Mouse (Mus musculus): Measurements from ENCODE around the gene Zbtb38. TPM values are rescaled to one million over a fixed set of nuclear protein-coding genes. Genes with fewer than 3 reads are reported as not detected.

Gene Zbtb38
- polyA plus RNA-seq, 1 experiment from 2014 or later: 7.5 TPM

GRCm38 (mm10) chr9:96731039-96731895, 21.4 kb downstream of the Zbtb38 start:
- WGBS (ENCODE audit: insufficient replicate concordance): 73% methylated on average over 19 of the region's 19 CpGs

GRCm38 (mm10) chr9:96730311-96730625, 22.4 kb downstream of the Zbtb38 start:
- WGBS (ENCODE audit: insufficient replicate concordance): 71% methylated on average over 2 of the region's 2 CpGs
- Histone ChIP-seq H3K27me3 (ENCODE audit: insufficient read depth, low read length) (no peaks in the 10 kb centered on the region), H3K4me2 (ENCODE audit: low read depth, low read length) (no peak overlapping the region), H3K27ac (ENCODE audit: low read depth) (no peak overlapping the region), H3K4me3 (ENCODE audit: low read depth, low read length) (no peak overlapping the region), H3K9me3 (ENCODE audit: low read length) (no peaks in the 10 kb centered on the region), H3K4me1 (ENCODE audit: insufficient read depth) (peaks cover 4% of the 10 kb centered on the region; the same call in 1 of the 2 replicates), H3K36me3 (replicated peaks; ENCODE audit: insufficient read depth, low read length) (no peaks in the 10 kb centered on the region), H3K9ac (replicated peaks) (no peak overlapping the region)
- no peak for ATAC-seq
- TF ChIP-seq EP300 (IDR thresholded peaks at IDR 0.05; ENCODE audit: low read depth): no peak
- TF ChIP-seq CTCF (IDR thresholded peaks at IDR 0.05; ENCODE audit: low read depth): no peak
- DNase-seq: no peak

More at GRCm38 (mm10) chr9:96731039-96731895, 21.4 kb downstream of the Zbtb38 start:
- no peak for TF ChIP-seq EP300 (IDR thresholded peaks at IDR 0.05; ENCODE audit: low read depth)
- TF ChIP-seq CTCF (IDR thresholded peaks at IDR 0.05; ENCODE audit: low read depth): no peak
- Histone ChIP-seq H3K9ac (replicated peaks) (no peak overlapping the region), H3K4me3 (ENCODE audit: low read depth, low read length) (no peak overlapping the region), H3K9me3 (ENCODE audit: low read length) (no peaks in the 10 kb centered on the region), H3K27ac (ENCODE audit: low read depth) (no peak overlapping the region), H3K36me3 (replicated peaks; ENCODE audit: insufficient read depth, low read length) (no peaks in the 10 kb centered on the region), H3K4me2 (ENCODE audit: low read depth, low read length) (no peak overlapping the region), H3K27me3 (ENCODE audit: insufficient read depth, low read length) (no peaks in the 10 kb centered on the region), H3K4me1 (ENCODE audit: insufficient read depth) (peaks cover 4% of the 10 kb centered on the region; the same call in 1 of the 2 replicates)
- no peak for ATAC-seq
- no peak for DNase-seq

GRCm38 (mm10) chr9:96729537-96730310, 22.9 kb downstream of the Zbtb38 start:
- H3K4me2 ChIP-seq (ENCODE audit: low read depth, low read length): no peak overlapping the region
- TF ChIP-seq EP300 (IDR thresholded peaks at IDR 0.05; ENCODE audit: low read depth) (no peak), CTCF (IDR thresholded peaks at IDR 0.05; ENCODE audit: low read depth) (no peak)
- H3K27me3 ChIP-seq (ENCODE audit: insufficient read depth, low read length): no peaks in the 10 kb centered on the region
- no peaks in the 10 kb centered on the region for H3K36me3 ChIP-seq (replicated peaks; ENCODE audit: insufficient read depth, low read length)
- no peak overlapping the region for H3K27ac ChIP-seq (ENCODE audit: low read depth)
- H3K4me3 ChIP-seq (ENCODE audit: low read depth, low read length): no peak overlapping the region
- H3K4me1 ChIP-seq (ENCODE audit: insufficient read depth): peaks cover 4% of the 10 kb centered on the region; the same call in 1 of the 2 replicates
- no peaks in the 10 kb centered on the region for H3K9me3 ChIP-seq (ENCODE audit: low read length)
- H3K9ac ChIP-seq (replicated peaks): no peak overlapping the region
- DNase-seq: no peak
- ATAC-seq: no peak
- WGBS (ENCODE audit: insufficient replicate concordance): 65% methylated on average over 10 of the region's 10 CpGs

GRCm38 (mm10) chr9:96728338-96729162, 24.1 kb downstream of the Zbtb38 start:
- WGBS (ENCODE audit: insufficient replicate concordance): 77% methylated on average over 16 of the region's 16 CpGs
- H3K9ac ChIP-seq (replicated peaks): no peak overlapping the region
- no peaks in the 10 kb centered on the region for H3K36me3 ChIP-seq (replicated peaks; ENCODE audit: insufficient read depth, low read length)

GRCm38 (mm10) chr9:96727688-96728087, 24.9 kb downstream of the Zbtb38 start:
- ATAC-seq (no peak), DNase-seq (peak; percentile 53)
- TF ChIP-seq CTCF (IDR thresholded peaks at IDR 0.05; ENCODE audit: low read depth) (no peak), EP300 (IDR thresholded peaks at IDR 0.05; ENCODE audit: low read depth) (no peak)
- 65% methylated on average over 6 of the region's 6 CpGs for WGBS (ENCODE audit: insufficient replicate concordance)
- no peak overlapping the region for H3K4me2 ChIP-seq (ENCODE audit: low read depth, low read length)
- peaks cover 10% of the 10 kb centered on the region; the same call in 1 of the 2 replicates for H3K4me1 ChIP-seq (ENCODE audit: insufficient read depth)
- no peaks in the 10 kb centered on the region for H3K9me3 ChIP-seq (ENCODE audit: low read length)
- H3K9ac ChIP-seq (replicated peaks): no peak overlapping the region
- no peak overlapping the region for H3K4me3 ChIP-seq (ENCODE audit: low read depth, low read length)
- no peak overlapping the region for H3K27ac ChIP-seq (ENCODE audit: low read depth)
- no peaks in the 10 kb centered on the region for H3K27me3 ChIP-seq (ENCODE audit: insufficient read depth, low read length)
- H3K36me3 ChIP-seq (replicated peaks; ENCODE audit: insufficient read depth, low read length): no peaks in the 10 kb centered on the region

More at GRCm38 (mm10) chr9:96728338-96729162, 24.1 kb downstream of the Zbtb38 start:
- no peak overlapping the region for H3K4me3 ChIP-seq (ENCODE audit: low read depth, low read length)
- ATAC-seq (no peak), DNase-seq (no peak)
- H3K27ac ChIP-seq (ENCODE audit: low read depth): no peak overlapping the region
- H3K27me3 ChIP-seq (ENCODE audit: insufficient read depth, low read length): no peaks in the 10 kb centered on the region
- no peaks in the 10 kb centered on the region for H3K9me3 ChIP-seq (ENCODE audit: low read length)
- TF ChIP-seq EP300 (IDR thresholded peaks at IDR 0.05; ENCODE audit: low read depth): no peak
- TF ChIP-seq CTCF (IDR thresholded peaks at IDR 0.05; ENCODE audit: low read depth): no peak
- peaks cover 8% of the 10 kb centered on the region; the same call in 1 of the 2 replicates for H3K4me1 ChIP-seq (ENCODE audit: insufficient read depth)
- H3K4me2 ChIP-seq (ENCODE audit: low read depth, low read length): no peak overlapping the region
